Mouse (Mus musculus): ENCODE data around the gene Cdkn1a.

Cdkn1a gene

GRCm38 (mm10) chr17:29047697-29048514, 42.9 kb upstream of the Cdkn1a start:
- no peak for TF ChIP-seq POU5F1 (IDR thresholded peaks at IDR 0.05; ENCODE audit: borderline replicate concordance, low read length)
- TF ChIP-seq NANOG (IDR thresholded peaks at IDR 0.05; ENCODE audit: borderline replicate concordance, low read length): no peak
- TF ChIP-seq CTCF (conservative IDR thresholded peaks at IDR 0.05; ENCODE audit: low read length): no peak
- H3K4me3 ChIP-seq (replicated peaks; ENCODE audit: low read length): no peak overlapping the region
- no peaks in the 10 kb centered on the region for H3K27me3 ChIP-seq (ENCODE audit: insufficient read depth, low read length)
- no peaks in the 10 kb centered on the region for H3K9me3 ChIP-seq (ENCODE audit: low read length)
- H3K4me1 ChIP-seq (replicated peaks; ENCODE audit: low read depth, low read length): peaks cover 62% of the 10 kb centered on the region
- H3K36me3 ChIP-seq (ENCODE audit: insufficient read depth, low read length): peaks cover 52% of the 10 kb centered on the region

DNA sequence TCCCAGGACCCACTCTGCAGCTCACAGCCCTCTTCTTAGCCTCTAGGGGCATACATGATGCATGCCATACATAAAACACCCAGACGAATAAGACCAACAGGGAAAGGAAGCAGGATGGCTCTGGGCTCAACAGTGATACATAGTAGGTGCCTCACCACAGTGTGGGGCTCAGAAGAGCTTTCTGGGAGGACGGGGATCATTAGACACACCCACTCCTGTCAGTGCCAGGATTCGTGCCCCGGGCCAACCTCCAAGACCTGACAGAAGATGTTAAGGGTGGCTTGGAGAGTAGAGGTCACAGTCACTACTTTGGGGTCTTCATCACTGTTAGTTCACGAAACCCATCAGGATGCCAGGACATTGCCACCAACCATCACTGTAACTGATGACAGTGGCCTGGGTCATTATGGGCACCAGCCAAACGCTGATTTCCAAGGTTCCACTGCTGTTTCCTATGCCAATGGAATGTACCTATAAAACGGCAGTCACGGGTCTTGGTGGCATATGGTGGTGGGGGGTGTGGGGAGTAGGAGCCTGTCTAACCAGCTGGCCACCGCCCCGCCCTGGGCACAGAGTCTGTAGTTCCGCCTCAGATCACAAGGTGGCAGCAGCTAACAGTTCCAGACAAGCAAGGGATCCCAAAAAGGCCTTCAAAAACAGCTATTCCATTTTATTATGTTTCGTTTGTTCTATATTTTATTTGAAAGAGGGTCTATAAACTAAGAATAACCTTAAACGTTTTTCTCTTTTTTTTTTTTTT, 41.8 kb upstream of the Cdkn1a start:
- H3K4me3 ChIP-seq (replicated peaks; ENCODE audit: low read length): no peak overlapping the region
- H3K4me1 ChIP-seq (replicated peaks; ENCODE audit: low read depth, low read length): peaks cover 66% of the 10 kb centered on the region
- no peak for TF ChIP-seq NANOG (IDR thresholded peaks at IDR 0.05; ENCODE audit: borderline replicate concordance, low read length)
- peak; percentile 77 for TF ChIP-seq CTCF (conservative IDR thresholded peaks at IDR 0.05; ENCODE audit: low read length)
- no peak for TF ChIP-seq POU5F1 (IDR thresholded peaks at IDR 0.05; ENCODE audit: borderline replicate concordance, low read length)
- H3K27me3 ChIP-seq (ENCODE audit: insufficient read depth, low read length): no peaks in the 10 kb centered on the region
- peaks cover 41% of the 10 kb centered on the region for H3K36me3 ChIP-seq (ENCODE audit: insufficient read depth, low read length)
- H3K9me3 ChIP-seq (ENCODE audit: low read length): no peaks in the 10 kb centered on the region

GRCm38 (mm10) chr17:29049508-29049889, 41.3 kb upstream of the Cdkn1a start:
- peaks cover 36% of the 10 kb centered on the region for H3K36me3 ChIP-seq (ENCODE audit: insufficient read depth, low read length)
- no peaks in the 10 kb centered on the region for H3K9me3 ChIP-seq (ENCODE audit: low read length)
- H3K4me3 ChIP-seq (replicated peaks; ENCODE audit: low read length): no peak overlapping the region
- no peaks in the 10 kb centered on the region for H3K27me3 ChIP-seq (ENCODE audit: insufficient read depth, low read length)
- TF ChIP-seq POU5F1 (IDR thresholded peaks at IDR 0.05; ENCODE audit: borderline replicate concordance, low read length): no peak
- no peak for TF ChIP-seq CTCF (conservative IDR thresholded peaks at IDR 0.05; ENCODE audit: low read length)
- TF ChIP-seq NANOG (IDR thresholded peaks at IDR 0.05; ENCODE audit: borderline replicate concordance, low read length): no peak
- H3K4me1 ChIP-seq (replicated peaks; ENCODE audit: low read depth, low read length): peaks cover 68% of the 10 kb centered on the region

GRCm38 (mm10) chr17:29049923-29050322, 40.9 kb upstream of the Cdkn1a start:
- Histone ChIP-seq H3K27me3 (ENCODE audit: insufficient read depth, low read length) (no peaks in the 10 kb centered on the region), H3K36me3 (ENCODE audit: insufficient read depth, low read length) (peaks cover 31% of the 10 kb centered on the region), H3K9me3 (ENCODE audit: low read length) (no peaks in the 10 kb centered on the region), H3K4me1 (replicated peaks; ENCODE audit: low read depth, low read length) (peaks cover 65% of the 10 kb centered on the region), H3K4me3 (replicated peaks; ENCODE audit: low read length) (no peak overlapping the region)
- TF ChIP-seq POU5F1 (IDR thresholded peaks at IDR 0.05; ENCODE audit: borderline replicate concordance, low read length) (no peak), NANOG (IDR thresholded peaks at IDR 0.05; ENCODE audit: borderline replicate concordance, low read length) (no peak), CTCF (conservative IDR thresholded peaks at IDR 0.05; ENCODE audit: low read length) (no peak)

DNA sequence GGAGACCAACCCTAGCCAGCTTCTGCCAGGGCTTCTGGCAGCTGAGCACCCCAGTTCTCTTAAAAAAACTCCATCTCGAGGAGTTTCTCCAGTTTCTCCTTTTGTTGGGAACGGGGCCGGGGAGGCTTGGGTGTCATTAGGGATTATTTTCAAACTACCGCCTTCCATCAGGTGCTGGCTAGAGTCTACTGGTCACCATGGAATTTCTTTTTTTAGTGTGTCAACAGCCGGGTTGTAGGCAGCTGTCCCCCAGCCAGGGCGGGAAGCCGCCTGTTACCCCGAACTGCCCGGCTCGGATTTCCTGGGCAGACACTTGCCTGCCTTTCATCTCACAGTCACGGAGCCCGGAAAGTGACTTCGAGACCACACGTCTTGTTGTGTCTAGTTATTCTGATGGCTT, 40.0 kb upstream of the Cdkn1a start:
- Histone ChIP-seq H3K27me3 (ENCODE audit: insufficient read depth, low read length) (no peaks in the 10 kb centered on the region), H3K36me3 (ENCODE audit: insufficient read depth, low read length) (peaks cover 23% of the 10 kb centered on the region), H3K9me3 (ENCODE audit: low read length) (no peaks in the 10 kb centered on the region), H3K4me1 (replicated peaks; ENCODE audit: low read depth, low read length) (peaks cover 65% of the 10 kb centered on the region), H3K4me3 (replicated peaks; ENCODE audit: low read length) (no peak overlapping the region; the same call in 1 of the 2 replicates)
- TF ChIP-seq POU5F1 (IDR thresholded peaks at IDR 0.05; ENCODE audit: borderline replicate concordance, low read length) (no peak), NANOG (IDR thresholded peaks at IDR 0.05; ENCODE audit: borderline replicate concordance, low read length) (no peak)

DNA sequence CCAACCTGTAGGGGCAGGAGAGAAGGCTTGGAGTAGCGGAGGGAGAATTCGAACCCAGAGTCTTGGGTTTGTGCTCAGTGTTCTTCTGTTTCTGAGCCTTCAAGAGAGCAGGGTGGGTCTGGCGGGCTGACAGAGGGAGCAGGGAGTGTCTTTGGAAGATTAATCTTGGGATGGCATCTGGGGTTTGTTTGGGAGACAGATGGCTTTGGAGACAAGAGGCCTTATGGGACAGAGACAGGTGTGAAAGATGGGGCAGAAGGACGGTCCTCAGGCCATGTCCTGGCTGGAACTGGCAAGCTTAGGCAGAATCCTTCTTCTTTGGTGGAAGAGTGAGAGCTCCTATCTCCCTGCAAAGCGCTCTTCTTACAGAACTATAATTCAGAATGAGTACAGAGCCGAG, 37.7 kb upstream of the Cdkn1a start:
- peaks cover 81% of the 10 kb centered on the region for H3K4me1 ChIP-seq (replicated peaks; ENCODE audit: low read depth, low read length)
- H3K36me3 ChIP-seq (ENCODE audit: insufficient read depth, low read length): peaks cover 2% of the 10 kb centered on the region
- TF ChIP-seq POU5F1 (IDR thresholded peaks at IDR 0.05; ENCODE audit: borderline replicate concordance, low read length) (no peak), CTCF (conservative IDR thresholded peaks at IDR 0.05; ENCODE audit: low read length) (no peak), NANOG (IDR thresholded peaks at IDR 0.05; ENCODE audit: borderline replicate concordance, low read length) (no peak)
- H3K9me3 ChIP-seq (ENCODE audit: low read length): no peaks in the 10 kb centered on the region
- no peaks in the 10 kb centered on the region for H3K27me3 ChIP-seq (ENCODE audit: insufficient read depth, low read length)
- H3K4me3 ChIP-seq (replicated peaks; ENCODE audit: low read length): no peak overlapping the region

DNA sequence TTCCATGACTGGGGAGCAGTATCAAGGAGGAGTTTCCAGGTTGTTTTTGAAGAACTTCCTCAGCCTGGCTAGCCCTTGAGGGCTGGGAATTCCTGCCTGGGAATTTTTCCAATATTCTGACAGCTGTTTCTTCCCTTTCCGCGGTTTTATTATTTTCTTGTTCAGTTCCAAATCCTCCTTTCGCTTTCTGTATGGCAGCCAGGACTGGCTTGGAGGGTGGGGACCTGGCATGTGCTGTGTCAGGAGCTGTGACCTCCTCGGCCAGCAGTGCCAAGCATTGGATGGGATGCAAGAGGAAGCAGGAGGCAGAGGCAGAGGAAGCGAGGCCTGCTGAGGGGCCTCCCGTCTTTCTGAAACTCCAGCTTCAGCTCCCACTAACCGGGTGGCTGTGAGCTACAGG, 36.9 kb upstream of the Cdkn1a start:
- Histone ChIP-seq H3K4me3 (replicated peaks; ENCODE audit: low read length) (0 out of 2 replicates have a peak overlapping the region, but pooled peaks have one; percentile 10), H3K27me3 (ENCODE audit: insufficient read depth, low read length) (no peaks in the 10 kb centered on the region), H3K9me3 (ENCODE audit: low read length) (no peaks in the 10 kb centered on the region), H3K36me3 (ENCODE audit: insufficient read depth, low read length) (no peaks in the 10 kb centered on the region), H3K4me1 (replicated peaks; ENCODE audit: low read depth, low read length) (peaks cover 84% of the 10 kb centered on the region)
- TF ChIP-seq CTCF (conservative IDR thresholded peaks at IDR 0.05; ENCODE audit: low read length) (no peak), NANOG (IDR thresholded peaks at IDR 0.05; ENCODE audit: borderline replicate concordance, low read length) (no peak), POU5F1 (IDR thresholded peaks at IDR 0.05; ENCODE audit: borderline replicate concordance, low read length) (no peak)

- Histone ChIP-seq H3K36me3 (ENCODE audit: insufficient read depth, low read length) (peaks cover 3% of the 10 kb centered on the region; the same call in 1 of the 2 replicates), H3K27me3 (ENCODE audit: insufficient read depth, low read length) (no peaks in the 10 kb centered on the region)
- TF ChIP-seq POU5F1 (IDR thresholded peaks at IDR 0.05; ENCODE audit: borderline replicate concordance, low read length) (no peak), NANOG (IDR thresholded peaks at IDR 0.05; ENCODE audit: borderline replicate concordance, low read length) (no peak), CTCF (conservative IDR thresholded peaks at IDR 0.05; ENCODE audit: low read length) (no peak)
These were observed 36.3 kb upstream of the Cdkn1a start for GRCm38 (mm10) chr17:29054429-29054828.

More at GRCm38 (mm10) chr17:29054429-29054828, 36.3 kb upstream of the Cdkn1a start:
- H3K4me1 ChIP-seq (replicated peaks; ENCODE audit: low read depth, low read length): peaks cover 86% of the 10 kb centered on the region
- H3K9me3 ChIP-seq (ENCODE audit: low read length): no peaks in the 10 kb centered on the region
- no peak overlapping the region for H3K4me3 ChIP-seq (replicated peaks; ENCODE audit: low read length)
